Mouse (Mus musculus) urinary bladder, postnatal 14 days (tissue): Measurements from ENCODE around the gene Myt1l.

Source experiments
- DNase-seq: peaks from one replicate; pipeline ENCODE4 v3.0.0; 2021; ENCODE audit warnings: low spot score

The Myt1l gene

GRCm38 (mm10) chr12:29569311-29569710 is 41.1 kb downstream of the Myt1l start:
- DNase-seq, result no peak

DNA sequence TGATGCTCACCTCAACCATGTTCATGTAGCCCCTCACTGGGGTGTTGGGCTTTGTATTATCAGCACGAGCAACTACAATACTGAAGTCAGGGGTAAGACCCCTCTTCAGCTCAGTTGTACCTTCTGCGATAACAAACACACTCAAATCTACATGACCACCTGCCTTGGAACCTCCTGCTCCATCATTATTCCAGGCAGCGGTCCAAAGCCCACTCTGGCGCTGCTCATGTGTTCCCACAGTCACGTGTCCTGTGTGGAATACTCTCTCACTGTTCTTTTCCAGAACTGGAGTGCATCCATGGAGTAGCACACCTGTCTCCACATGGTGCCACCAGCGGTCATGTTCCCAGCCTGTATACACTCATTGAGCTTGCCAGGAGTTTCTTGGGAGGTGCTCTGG is 42.2 kb downstream of the Myt1l start:
- DNase-seq, result no peak

- DNase-seq, result no peak
Observed at GRCm38 (mm10) chr12:29571613-29572012, 43.4 kb downstream of the Myt1l start.

DNA sequence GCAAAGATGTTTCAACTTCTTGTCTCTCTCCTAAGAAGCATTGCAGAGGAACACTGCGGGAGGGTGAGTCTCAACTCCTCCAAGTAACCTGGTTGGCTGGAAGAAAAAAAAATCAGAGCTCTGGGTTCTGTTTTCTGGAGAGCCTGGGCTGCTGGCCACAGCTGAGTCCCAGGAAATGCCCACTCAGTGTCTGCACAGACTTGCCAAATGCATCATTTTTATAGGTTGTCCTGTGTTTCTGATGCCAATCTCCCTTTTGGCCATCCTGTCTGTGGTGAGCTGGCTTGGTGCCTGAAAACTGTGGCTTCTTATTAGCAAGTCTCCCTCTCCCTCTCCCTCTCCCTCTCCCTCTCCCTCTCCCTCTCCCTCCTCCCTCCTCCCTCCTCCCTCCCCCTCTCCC is 65.6 kb downstream of the Myt1l start:
- DNase-seq, result no peak

DNA sequence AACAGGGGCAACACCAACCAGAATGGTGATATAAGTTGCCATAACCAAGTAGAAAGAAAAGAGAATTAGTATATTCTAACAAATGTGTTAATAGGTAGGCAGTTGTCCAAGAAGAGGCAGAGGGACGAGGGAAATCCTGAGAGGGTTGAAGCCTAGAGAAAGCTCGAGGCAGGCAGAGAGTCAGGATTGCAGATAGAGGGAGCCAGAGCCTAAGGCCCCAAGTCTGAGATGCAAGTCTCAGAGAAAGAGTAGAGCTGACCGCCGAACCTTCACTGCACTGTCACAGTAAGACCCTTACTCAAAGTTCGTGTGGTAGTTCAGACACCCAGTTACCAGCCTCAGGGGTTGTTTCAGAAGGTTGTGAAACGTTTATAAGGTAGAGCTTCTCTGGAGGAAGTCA is 71.7 kb downstream of the Myt1l start:
- no peak for DNase-seq

DNA sequence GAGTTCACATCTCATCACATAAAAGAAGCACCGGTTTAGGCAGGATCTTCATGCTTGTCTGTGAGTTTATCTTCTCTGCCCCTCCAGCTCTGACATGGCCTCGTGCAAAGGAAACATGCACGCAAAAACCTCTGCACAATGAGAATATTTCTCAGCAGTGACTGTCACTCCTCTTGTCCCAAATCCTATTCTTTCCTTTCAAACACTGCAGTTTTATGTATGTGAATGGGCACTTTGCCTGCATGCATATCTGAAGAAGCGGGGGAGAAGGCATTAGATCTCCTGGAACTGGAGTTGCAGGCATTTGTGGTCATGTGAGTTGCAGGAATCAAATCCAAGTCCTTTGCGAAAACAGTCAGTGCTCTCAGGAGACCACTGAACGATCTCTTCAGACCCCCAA is 73.0 kb downstream of the Myt1l start:
- no peak for DNase-seq

DNA sequence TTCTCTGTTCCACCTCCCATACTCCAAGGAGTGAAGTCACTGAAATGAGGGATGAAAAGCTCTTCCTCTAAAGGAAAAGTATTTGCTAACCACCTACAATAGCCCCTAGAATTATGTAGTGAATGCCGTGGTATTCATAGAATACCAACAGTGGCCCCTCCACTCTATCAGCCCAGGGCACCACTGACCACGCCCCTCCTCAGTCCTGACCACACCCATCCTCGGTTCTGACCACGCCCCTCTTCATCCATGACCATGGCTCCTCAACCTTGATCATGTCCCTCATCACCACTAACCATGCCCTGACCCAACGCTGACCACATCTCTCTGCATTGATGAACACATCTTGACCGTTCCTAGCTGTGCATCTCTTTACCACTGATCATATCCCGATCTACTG is 76.5 kb downstream of the Myt1l start:
- no peak for DNase-seq

DNA sequence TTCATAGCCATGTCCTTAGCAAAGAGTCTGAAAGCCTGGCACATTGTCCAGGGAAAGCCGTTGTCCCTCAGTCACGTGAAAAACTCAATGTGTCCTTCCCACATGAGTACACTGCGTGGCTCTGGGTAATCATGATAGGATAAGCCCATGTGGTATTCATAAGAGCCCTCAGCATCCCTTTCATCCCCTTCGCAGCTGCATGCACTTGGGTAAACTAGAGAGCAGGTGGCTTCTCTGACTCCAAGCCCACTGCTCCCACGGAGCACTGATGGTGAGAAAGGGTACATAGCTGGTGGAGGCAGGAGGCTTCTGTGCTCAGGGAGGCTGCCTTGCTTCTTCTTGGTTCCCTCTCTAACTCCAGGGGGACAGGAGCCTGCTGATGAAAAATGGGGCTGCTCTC is 76.9 kb downstream of the Myt1l start:
- DNase-seq, result no peak

DNA sequence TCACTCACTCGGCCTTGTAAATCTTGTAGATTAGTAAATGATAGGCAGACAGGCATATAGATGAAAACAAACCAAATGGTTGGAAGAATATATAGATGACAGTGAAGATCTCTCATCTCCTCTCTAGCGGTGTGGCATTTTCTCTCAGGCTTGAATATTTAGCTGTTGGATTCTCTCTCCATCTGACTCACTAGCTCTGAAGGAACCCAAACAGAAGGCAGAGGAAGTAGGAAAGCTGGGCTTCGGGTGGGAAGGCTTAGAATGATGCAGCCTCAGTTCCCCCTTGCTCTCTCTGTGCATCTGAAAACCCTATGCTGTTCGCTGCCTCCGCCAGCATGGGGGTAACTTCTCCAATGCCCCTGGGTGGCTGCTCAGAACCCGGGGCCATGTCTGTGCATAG is 78.0 kb downstream of the Myt1l start:
- DNase-seq, result no peak

DNA sequence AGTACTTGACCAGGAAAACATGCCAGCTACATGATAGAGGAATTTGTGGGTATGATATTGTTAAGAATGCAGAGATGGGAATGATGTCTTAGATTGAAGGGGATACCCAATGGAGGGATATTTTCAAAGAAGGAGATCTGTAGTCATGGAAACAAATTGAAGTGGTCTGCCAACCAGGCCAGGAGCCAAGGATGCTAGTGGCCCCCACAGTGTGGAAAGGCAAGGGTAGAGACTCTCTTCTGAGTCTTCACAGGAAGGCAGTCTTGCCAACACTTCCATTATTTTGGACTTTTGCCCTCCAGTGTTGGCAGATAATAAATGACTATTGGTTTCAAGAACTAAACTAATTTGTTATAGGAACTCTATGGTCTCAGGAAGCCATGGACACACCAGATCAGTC is 89.6 kb downstream of the Myt1l start:
- DNase-seq, result no peak

DNA sequence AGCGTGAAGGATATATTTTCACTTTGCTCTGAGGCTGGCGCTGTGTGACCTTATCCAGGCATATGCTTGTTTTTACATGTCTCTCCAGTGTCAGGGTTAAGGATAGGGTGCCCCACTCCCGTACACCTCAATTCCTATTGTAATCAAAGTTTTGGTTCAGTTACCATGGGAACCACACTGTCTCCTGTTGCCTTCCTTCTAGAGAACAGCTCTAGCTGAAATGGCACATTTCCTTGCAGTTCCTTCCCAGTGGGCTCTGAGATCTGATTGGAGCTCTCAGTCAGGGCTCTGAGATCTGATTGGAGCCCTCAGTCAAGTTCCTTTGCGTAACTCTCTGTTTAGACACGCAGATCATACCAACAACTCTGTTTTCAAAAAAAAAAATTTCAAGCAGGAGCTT is 93.3 kb downstream of the Myt1l start:
- DNase-seq, result no peak

- no peak for DNase-seq
Observed at GRCm38 (mm10) chr12:29627956-29628750, 100.0 kb downstream of the Myt1l start.

- no peak for DNase-seq
Observed at GRCm38 (mm10) chr12:29629875-29630538, 101.8 kb downstream of the Myt1l start.

DNA sequence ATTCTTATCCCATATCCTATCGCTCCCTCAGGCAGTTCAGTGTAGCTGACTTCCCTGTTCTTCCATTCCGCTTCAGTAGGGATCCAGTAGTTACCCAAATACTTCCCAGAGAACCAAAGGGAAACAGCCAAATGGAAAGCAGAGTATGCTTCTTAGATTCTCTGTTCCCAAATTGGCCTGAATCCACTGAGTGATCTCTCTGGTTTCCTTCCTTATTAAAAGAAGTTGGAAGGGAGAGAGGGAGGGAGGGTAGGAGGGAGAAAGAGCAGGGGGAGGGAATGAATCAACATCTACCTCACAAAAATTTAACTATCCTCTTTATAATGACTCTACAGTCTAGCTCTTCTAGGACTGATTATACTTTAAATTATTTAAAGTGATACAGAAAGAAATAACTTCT is 106.3 kb downstream of the Myt1l start:
- DNase-seq, result no peak

- no peak for DNase-seq
Observed at GRCm38 (mm10) chr12:29639543-29640196, 111.5 kb downstream of the Myt1l start.

DNA sequence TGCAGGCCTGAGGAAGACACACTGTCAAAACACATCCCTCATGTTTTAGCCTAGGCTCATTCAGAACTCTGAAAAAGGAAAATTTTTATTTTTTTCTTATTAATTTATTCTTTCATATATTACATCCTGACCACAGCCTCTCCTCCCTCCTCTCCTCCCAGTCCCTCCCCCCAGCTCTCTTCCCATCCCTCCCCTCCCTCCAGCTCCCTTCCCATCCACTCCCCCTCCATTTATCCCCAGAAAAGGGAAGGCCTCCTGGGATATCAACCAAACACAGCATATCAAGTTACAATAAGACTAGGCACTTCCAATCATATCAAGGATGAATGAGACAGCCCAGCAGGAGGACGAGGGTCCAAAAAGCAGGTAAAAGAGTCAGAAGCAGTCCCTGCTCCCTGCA is 112.0 kb downstream of the Myt1l start:
- DNase-seq, result no peak

DNA sequence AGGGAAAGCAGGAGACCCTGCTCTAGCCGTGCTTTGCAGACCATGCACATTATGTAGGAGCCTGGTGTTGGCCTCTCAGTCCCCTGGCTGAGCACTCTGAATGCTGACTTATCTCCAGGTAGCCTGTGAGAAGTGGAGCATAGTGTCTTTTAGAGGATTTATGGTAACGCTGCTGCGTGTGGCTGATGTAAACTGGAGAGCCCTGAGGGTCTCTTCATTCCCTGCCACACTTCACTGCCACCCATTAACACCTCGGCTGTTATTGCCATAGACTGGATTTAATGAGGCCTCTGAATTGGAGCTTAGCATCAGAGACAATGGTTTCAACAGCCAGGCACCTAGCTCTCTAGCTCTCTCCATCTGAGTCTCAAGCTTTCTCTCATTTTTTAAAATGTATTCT is 114.7 kb downstream of the Myt1l start:
- no peak for DNase-seq

GRCm38 (mm10) chr12:29644091-29644490 is 115.9 kb downstream of the Myt1l start:
- DNase-seq, result no peak

DNA sequence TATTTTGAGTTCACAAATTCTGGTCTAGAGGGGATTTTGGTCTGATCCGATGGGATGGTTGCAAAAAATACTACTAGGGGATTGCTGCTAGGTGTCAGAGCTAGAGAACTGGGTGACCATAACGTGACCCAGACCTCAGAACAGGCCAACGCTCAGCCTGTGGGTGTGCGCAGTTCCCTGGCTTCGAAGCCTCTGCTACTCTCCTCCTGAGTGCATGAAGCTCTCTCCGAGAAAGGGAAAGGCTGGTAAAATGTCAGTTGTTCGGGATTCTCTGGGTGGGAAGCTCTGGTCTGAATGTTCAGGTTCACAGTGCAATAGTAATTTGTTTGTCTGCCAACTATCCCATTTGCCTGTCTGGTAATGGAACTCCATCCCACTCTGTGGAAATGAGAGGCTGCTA is 116.5 kb downstream of the Myt1l start:
- no peak for DNase-seq

DNA sequence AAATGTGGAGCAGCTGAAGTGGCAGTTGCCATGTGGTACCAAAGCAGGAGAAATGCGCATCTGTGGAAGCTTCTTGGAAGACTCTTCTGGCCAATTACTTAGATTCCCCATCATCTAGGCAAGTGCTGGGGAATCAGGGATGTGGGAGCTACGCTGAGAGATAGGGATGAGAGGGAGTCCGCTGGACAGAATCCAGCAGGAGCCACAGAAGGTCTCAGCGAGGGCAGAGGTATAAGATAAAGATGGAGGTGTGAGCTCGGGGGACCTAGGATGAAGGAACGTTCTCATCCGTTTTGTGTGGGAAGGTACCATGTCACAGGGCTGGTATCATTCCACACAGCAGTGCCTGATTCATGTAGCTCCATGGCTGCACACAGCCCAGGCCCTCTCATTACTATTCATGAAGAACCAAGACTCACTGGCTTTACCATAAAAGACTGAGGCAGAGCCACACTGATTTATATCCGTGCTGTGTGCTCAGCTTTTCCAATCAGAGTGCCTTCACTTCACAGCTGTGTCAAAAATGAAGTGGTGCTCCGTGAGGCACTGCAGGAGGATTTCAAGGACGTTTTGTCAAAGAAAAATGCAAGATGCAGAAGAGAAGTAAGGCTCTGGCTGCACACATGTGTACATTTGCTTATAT is 121.4 kb downstream of the Myt1l start:
- DNase-seq, result no peak

GRCm38 (mm10) chr12:29652516-29652915 is 124.3 kb downstream of the Myt1l start:
- no peak for DNase-seq

GRCm38 (mm10) chr12:29655197-29655632 is 127.0 kb downstream of the Myt1l start:
- DNase-seq, result no peak

- DNase-seq, result no peak
Observed at GRCm38 (mm10) chr12:29655673-29656072, 127.5 kb downstream of the Myt1l start.
